Mouse (Mus musculus): Measurements from ENCODE around the gene Tmem233.

The Tmem233 gene

DNA sequence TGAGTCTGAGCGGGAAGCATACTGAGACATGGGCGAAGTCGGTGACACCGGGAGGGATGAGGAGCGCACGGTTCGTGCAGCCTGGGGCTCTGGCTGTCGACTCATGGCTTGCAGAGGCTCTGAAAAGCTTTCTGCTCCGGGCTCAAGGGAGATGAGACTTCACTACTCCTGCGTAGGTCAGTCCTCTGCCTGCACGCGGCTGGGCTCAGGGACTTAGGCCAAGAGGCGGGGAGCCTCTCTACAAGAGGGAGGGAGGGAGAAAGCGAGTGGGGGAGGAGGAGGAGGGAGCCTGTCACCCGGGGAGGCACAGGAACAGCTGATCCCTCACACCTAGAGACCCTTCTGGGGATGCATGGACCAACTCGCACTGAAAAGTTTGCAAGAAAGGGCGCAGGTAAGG is at the start of gene Tmem233:
Gene Tmem233, minus strand, starts transcription at position 164 of the 400 bp plus-strand sequence.
- no peak for DNase-seq

DNA sequence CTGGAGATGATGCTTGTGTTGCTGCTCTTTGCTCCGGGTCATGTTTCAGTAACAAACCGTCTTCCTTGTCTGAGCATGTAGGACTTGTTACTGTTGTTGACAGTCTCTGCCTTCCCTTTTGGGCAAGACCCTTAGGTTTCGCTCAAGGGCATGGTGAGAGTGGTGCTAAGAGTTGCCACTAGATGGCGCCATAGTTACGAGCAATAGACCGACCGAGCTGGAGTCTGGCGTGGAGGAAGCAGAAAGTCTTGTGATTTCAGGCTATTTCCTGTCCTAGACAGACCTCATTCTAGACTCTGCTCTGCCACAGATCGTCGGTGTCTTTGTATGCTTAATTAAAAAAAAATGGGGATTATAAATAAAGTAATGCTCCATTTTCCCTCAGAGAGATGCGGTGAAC is 40.3 kb upstream of the Tmem233 start:
- DNase-seq, result peak; percentile 74

DNA sequence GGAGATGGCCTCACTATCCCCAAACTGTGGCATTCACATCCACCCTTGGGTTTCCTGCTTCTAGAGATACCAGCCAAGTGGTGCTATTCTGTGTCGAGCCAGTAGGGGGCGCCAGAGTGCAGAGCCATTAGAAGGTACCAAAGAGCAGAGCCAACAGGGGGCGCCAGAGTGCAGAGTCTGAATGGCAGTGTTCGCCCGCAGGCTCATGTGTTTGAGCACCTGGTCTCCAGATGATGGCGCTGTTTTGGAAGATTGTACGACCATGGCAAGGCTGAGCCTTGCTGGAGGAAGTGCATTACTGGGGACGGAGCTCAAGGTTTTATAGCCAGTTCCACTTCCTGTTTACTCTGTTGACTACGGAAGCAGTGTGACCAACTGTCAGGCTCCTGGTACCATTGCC is 33.5 kb upstream of the Tmem233 start:
- DNase-seq, result peak; percentile 28

DNA sequence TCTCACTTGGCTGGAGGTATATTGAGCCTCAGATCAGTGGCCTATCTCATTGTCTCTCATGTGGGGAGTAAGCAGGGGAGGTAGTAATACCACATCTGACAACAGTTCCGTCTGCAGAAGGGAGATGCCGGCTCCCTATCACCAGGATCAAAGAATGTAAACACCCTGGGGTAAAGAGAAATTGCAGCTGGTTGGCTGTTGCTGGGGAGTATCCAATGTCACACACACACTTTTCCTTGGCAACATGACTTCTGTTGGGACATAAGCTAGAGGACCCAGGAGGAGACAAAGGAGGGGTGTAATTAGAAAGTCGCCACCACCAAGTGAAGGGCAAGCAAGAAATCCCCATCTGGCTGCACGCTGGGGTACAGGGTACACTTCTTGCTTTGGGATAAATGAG is 33.1 kb upstream of the Tmem233 start:
- DNase-seq, result no peak

GRCm38 (mm10) chr5:116115071-116115834 is 32.2 kb upstream of the Tmem233 start:
- DNase-seq, result no peak

GRCm38 (mm10) chr5:116108651-116109050 is 25.6 kb upstream of the Tmem233 start:
- DNase-seq, result no peak

- DNase-seq, result no peak
Observed at GRCm38 (mm10) chr5:116084231-116084630, 1.2 kb upstream of the Tmem233 start.

GRCm38 (mm10) chr5:116082241-116082900 is 673 bp downstream of the Tmem233 start:
- no peak for DNase-seq

DNA sequence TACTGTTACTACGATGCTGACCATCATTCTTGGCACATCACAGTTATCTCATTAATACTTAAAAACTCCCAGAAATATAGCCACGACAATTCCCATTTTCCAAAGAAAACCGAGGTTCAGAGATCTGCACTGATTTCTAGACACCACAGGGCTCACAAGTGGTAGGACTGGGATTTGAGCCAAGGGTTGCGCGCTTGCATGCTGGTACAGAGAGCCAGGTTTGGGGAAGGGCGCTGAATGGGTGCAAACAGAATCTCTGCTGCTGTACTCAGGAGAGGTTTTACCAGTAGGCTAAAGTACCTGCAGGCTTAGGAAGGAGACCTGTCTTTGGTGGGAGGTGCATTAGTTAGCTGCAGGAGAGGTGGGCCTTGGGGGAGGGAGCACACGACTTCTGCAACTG is 1.4 kb downstream of the Tmem233 start:
- DNase-seq, result no peak

DNA sequence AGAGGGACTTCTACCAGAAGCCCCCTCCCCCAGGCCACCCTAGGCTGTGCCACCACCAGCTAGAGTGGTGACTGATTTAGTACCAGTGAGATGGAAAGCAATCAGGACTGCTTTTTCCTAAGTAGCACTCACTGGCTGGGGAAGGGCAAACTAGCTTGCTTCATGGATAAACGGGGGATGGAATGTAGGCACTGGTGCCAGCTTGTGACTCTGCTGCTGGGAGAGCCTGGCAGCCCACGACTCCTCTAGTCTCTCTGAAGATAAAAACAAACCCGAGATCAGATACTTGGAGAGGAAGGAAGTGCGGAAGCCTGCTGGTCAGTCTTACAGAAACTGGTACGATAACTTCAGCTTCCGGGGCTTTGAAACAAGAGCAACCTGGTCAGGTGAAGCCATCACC is 2.3 kb downstream of the Tmem233 start:
- no peak for DNase-seq

- no peak for DNase-seq
Observed at GRCm38 (mm10) chr5:116069618-116070017, 13.4 kb downstream of the Tmem233 start.

GRCm38 (mm10) chr5:116052826-116053225 is 30.2 kb downstream of the Tmem233 start:
- no peak for DNase-seq

DNA sequence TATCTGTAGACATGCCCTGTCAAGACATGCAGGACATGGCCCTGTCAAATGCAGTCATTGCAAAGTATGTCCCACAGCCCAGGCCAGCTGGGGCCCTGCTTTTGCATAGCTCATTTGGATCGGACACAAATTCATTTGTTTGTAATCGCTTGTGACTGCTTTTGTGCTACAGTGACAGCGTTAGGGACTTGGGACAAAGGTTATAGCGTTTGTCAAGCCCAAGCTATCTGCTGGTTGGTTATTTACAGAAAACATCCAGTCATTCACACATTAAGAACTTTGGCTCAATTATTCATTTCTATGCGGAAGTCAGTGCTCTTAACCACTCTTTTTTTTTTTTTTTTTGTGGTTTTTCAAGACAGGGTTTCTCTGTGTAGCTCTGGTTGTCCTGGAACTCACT is 30.9 kb downstream of the Tmem233 start:
- DNase-seq, result no peak

DNA sequence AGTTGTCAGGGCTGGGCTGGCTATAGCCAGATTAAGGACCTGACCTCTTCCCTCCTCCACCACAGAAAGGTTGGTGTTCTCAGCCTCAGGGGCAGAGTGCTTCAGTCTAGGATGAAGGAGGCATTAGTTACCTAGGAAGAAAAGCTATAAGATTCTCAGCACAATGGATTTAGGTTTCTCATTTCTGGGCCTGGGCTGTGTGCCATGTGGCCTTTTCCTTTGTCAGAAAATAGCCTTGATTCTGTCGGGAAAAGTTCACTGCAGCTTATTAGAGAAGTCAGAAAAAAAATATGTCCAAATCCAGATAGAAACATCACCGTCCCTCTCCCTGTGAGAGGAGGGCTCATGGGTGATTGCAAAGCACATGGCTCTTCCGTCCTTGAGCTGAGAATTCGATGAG is 33.2 kb downstream of the Tmem233 start:
- DNase-seq, result no peak

- DNase-seq, result no peak
Observed at GRCm38 (mm10) chr5:116048321-116048720, 34.7 kb downstream of the Tmem233 start.

DNA sequence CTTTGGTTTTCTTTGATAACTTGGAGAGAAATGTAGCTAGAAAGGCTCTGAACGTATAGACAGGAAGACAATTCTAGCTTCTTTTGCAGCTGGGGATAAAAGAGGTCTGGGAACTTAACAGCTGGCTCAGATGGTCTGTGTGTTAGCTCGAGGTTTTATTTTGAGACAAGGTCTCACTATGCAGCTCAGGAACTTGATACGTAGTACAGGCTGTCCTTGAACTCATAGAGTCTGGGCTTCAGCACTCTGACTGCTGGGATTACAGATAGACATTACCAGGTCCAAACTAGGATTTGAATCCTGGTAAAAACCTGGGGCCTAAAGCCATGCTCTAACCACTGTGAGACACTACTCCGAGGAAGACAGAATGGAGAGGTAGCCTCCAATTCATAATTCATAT is 36.8 kb downstream of the Tmem233 start:
- DNase-seq, result no peak

DNA sequence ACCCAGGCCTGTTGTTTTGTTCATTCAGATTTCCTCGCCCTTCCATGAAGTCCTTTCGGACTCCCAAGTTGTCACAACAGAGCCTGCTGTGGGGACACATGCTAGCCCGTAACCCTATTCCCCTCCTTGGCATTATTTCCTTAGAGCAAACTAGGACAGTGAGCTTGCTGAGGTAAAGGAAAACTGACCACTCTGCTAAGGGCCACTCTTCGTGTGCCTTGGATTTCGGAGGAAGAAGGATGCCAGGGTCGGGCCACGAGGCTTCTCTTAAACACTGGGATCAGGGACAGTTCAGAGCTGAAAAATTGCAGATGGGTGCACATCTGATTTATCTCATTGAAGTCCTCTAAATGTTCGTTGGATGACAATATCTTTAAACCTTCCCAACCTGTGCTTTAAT is 37.5 kb downstream of the Tmem233 start:
- DNase-seq, result no peak

DNA sequence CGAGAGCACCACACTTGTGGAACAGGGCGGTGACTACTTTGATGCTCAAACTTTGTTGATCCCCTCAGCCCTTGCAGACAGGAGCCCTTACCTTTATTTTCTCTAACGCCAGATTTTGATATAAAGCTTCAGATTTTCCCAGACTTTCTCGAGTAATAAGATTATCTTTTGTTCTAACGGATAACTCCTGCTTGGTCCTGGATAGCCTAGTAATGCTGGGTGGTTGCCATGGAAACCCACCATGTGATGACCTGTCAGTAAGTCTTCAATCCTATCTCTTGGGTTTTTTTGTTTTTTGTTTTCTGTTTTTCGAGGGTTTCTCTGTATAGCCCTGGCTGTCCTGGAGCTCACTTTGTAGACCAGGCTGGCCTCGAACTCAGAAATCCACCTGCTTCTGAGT is 40.8 kb downstream of the Tmem233 start:
- no peak for DNase-seq

DNA sequence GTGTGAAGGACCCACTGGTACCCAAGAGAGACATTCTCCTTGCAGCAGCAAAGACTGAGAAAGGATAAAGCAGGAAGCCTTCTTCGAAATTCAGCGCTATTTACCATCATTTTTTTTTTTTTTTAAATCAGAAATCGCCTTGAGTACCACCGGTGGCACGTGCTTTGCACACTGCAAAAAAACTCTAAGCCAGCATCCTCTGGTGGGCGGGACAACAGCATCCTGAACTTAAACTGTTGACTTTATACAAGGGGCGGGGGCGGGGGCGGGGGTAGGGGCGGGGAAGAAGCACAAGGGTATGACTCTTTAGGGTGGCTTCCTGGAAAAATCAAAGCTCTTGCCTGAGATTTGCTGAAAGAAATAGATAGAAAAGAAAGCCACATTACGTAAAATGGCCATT is 43.3 kb downstream of the Tmem233 start:
- no peak for DNase-seq

DNA sequence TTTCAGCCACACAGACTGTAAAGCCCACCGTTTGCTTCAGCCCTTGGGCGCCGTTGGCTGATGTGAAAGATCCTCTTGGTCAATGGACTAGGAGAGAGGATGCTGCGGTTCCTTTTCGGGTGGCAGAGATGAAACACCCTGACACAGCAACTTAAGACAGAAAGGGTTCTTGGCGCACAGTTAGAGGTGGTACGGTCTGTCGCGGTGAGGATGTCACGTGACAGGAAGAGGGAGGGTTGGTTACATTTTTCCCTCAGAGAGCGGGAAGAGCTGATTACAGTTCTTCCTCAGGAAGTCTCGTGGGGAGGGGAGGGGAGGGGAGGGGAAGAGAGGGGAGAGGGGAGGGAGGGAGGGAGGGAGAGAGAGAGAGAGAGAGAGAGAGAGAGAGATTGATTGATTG is 45.3 kb downstream of the Tmem233 start:
- DNase-seq, result no peak

DNA sequence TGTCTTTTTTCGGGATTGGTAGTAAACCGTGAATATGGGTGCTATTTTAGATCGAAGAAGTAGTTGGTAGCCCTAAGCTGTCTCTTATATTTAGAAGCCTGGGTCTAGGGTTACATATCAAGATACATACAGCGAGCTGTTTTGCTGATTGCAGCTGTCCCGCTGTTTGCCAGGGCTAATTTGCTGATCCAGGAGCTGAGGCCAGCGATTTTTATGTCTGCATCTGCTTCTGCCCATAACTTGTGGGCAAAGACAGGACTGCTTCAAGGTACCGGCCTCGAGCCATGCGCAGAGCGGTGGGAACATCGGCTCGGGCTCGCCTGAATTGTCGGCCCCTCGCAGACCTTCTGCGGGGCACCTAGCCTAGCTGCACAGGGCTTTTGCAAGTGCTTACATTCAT is 46.6 kb downstream of the Tmem233 start:
- DNase-seq, result no peak

- peak; percentile 28 for DNase-seq
Observed at GRCm38 (mm10) chr5:116031190-116031577, 51.9 kb downstream of the Tmem233 start.

- DNase-seq, result no peak
Observed at GRCm38 (mm10) chr5:116030566-116031189, 52.4 kb downstream of the Tmem233 start.

- DNase-seq, result no peak
Observed at GRCm38 (mm10) chr5:116029071-116029470, 54.0 kb downstream of the Tmem233 start.
